Mouse (Mus musculus): ENCODE measurements around the gene Hs2st1. TPM values are rescaled to one million over a fixed set of nuclear protein-coding genes. Genes with fewer than 3 reads are reported as not detected.

The Hs2st1 gene
- polyA plus RNA-seq, 1 experiment, result 1.5 TPM

DNA sequence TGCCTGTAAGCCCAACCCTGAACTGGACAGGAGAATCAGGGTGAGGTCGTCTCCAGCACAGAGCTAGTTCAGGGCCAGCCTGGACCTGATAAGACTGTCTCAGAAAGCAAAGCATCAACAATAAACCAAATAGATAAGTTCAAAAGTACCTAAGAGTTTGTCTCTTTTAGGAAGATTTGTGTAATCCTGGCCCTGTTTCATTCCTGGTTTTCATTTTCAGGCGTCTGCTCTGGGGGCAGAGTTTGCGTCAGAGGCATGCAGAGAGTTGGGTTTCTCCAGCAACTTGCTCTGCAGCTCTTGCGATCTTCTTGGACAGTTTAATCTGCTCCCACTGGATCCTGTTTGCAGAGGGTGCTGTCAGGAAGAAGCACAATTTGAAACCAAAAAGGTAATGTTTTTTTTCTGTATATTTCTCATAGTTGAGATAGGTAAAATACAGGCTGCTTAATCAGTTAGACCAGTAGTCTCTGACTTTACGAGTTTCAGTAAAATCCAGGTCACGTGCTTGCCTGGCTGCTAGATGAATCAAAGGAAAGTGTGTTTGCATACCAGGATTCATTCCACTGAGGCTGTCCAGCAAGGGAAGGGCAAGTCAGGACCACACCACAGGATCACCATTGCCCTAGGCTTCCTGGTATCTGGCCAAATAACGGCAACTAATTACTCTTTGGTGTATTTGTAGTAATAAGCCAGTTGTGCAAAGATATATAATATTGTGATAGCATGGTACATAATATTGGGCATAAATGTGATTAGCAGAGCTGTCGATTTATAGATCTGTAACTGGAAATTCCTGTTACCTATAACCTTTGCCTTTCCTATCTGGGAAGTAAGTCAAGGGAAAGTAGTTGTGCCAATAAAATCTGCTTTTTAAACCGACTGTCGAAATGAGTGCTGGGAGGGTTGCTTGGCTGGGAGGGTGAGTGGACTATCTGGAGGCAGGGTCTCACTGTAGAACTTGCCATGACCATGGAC lies 7.7 kb upstream of the Hs2st1 start:
- no peaks in the 10 kb centered on the region for H3K27me3 ChIP-seq (replicated peaks)
- no peaks in the 10 kb centered on the region for H3K9me3 ChIP-seq
- no peak overlapping the region for H3K4me3 ChIP-seq (replicated peaks)
- peaks cover 96% of the 10 kb centered on the region for H3K36me3 ChIP-seq (replicated peaks; ENCODE audit: low read length)
- peaks cover 73% of the 10 kb centered on the region for H3K4me1 ChIP-seq
- TF ChIP-seq GATA1 (IDR thresholded peaks at IDR 0.05; ENCODE audit: borderline replicate concordance, low read length), result no peak
- TF ChIP-seq FLI1 (IDR thresholded peaks at IDR 0.05; ENCODE audit: low read length), result no peak

DNA sequence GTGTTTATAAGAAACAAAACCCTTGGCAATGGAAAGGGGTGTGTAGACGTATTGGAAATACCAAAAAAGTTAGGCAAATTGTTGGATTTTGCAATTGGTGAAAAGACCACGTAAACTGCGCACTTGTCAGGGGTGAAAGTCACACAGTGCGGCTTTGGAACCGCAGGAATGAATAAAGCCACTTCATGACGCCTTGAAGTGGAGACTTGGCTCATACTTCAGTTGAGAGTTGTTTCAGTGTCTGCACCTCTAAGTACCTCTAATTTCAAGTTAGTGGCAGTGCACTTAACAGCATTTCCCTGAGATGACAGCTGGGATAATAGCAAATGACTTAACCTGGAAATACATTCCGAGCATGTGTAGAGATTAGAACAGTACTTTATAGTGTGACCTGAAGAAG lies 4.3 kb upstream of the Hs2st1 start:
- Histone ChIP-seq H3K4me3 (replicated peaks) (no peak overlapping the region), H3K9me3 (no peaks in the 10 kb centered on the region), H3K4me1 (peaks cover 63% of the 10 kb centered on the region), H3K36me3 (replicated peaks; ENCODE audit: low read length) (peaks cover 70% of the 10 kb centered on the region), H3K27me3 (replicated peaks) (no peaks in the 10 kb centered on the region)
- no peak for TF ChIP-seq FLI1 (IDR thresholded peaks at IDR 0.05; ENCODE audit: low read length)
- TF ChIP-seq GATA1 (IDR thresholded peaks at IDR 0.05; ENCODE audit: borderline replicate concordance, low read length), result no peak

DNA sequence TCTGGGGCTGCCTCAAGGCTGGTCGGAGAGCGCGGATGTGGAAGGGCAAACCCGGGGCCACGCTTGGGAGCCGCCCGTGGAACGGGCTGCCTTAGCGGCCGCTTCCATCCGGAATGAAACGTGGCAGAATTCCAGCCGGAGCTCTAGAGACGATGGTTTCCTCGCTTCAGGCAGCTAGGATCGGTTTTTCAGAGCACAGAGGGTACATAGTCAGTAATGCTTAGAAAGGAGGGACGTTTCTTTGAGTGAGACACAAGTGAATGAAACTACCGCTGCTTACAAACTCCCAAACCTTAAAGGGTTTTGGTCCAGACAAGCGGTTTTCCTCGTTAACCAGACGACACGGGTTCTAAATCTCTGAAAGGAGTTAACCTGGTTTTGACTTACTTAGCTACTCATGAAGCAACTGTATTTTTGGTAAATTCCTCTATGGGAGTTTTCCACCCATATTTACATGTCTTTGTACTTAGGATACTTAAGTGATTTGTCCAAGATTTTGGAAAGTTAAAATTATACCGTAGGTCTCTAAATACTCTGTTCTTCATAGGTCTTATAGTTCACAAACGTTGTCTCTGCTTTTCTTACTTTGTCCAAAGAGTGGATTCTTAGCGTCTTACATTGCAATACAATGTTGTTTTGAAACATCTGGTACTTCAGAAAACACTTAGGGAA lies 971 bp upstream of the Hs2st1 start:
- peaks cover 64% of the 10 kb centered on the region for H3K4me1 ChIP-seq
- no peaks in the 10 kb centered on the region for H3K27me3 ChIP-seq (replicated peaks)
- H3K36me3 ChIP-seq (replicated peaks; ENCODE audit: low read length), result peaks cover 37% of the 10 kb centered on the region
- peak overlapping the region; percentile 98 for H3K4me3 ChIP-seq (replicated peaks)
- TF ChIP-seq FLI1 (IDR thresholded peaks at IDR 0.05; ENCODE audit: low read length) (no peak), GATA1 (IDR thresholded peaks at IDR 0.05; ENCODE audit: borderline replicate concordance, low read length) (no peak)
- H3K9me3 ChIP-seq, result no peaks in the 10 kb centered on the region

DNA sequence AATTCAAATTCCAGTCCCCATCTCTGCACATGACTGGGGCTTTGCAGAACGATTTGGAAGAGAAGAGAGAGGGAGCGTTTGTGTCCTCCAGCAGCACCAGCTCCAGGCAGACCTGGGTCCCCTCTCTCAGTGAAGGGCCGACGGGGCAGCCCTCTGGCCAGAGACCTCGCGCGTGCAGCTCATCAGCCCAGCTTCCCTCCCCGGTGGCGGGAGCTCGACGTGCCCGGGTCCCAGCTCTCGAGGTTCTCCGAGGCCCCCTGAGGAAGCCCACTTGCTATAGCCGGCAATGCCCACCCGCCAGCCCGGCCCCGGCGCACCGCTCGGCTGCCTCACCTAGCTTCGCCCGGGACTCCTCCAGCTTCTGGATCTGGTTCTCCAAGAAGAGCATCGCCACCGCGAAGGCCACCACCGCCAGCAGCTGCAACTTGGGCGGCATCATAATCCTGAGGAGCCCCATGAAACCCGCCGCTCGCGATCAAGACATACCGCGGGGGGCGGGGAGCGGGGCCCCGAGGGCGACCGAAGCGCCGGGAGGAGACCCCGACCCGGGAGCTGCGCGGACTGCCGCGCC lies 495 bp downstream of the Hs2st1 start:
- peak overlapping the region; percentile 98 for H3K4me3 ChIP-seq (replicated peaks)
- peaks cover 23% of the 10 kb centered on the region for H3K36me3 ChIP-seq (replicated peaks; ENCODE audit: low read length)
- no peaks in the 10 kb centered on the region for H3K9me3 ChIP-seq
- TF ChIP-seq FLI1 (IDR thresholded peaks at IDR 0.05; ENCODE audit: low read length), result no peak
- TF ChIP-seq GATA1 (IDR thresholded peaks at IDR 0.05; ENCODE audit: borderline replicate concordance, low read length), result no peak
- peaks cover 54% of the 10 kb centered on the region for H3K4me1 ChIP-seq
- H3K27me3 ChIP-seq (replicated peaks), result no peaks in the 10 kb centered on the region

DNA sequence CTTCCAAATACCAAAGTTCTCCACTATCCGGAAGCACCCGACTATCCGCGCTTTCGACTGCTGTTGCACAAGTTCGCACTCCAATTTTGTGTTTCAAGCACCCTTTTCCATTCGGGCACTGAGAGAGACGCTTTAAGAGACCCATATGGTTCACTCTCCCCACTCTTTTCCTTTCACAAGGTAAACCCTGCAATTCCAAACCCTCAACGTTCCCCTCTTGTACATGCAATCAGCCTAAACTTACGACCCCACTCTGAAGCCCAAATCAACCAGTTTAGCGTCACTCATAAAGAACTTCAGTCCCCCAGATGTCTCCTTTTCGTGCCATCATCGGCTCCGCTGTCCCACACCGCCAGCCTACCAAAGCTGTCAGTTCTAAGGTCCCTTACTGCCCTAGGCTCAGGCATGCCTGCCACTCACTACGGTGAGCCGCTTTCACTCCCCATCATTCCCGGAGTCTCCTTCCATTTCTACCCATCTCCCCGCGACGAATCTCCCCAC lies 1.1 kb downstream of the Hs2st1 start:
- Histone ChIP-seq H3K9me3 (no peaks in the 10 kb centered on the region), H3K4me3 (replicated peaks) (peak overlapping the region; percentile 98), H3K36me3 (replicated peaks; ENCODE audit: low read length) (peaks cover 18% of the 10 kb centered on the region), H3K4me1 (peaks cover 54% of the 10 kb centered on the region), H3K27me3 (replicated peaks) (no peaks in the 10 kb centered on the region)
- no peak for TF ChIP-seq GATA1 (IDR thresholded peaks at IDR 0.05; ENCODE audit: borderline replicate concordance, low read length)
- no peak for TF ChIP-seq FLI1 (IDR thresholded peaks at IDR 0.05; ENCODE audit: low read length)

DNA sequence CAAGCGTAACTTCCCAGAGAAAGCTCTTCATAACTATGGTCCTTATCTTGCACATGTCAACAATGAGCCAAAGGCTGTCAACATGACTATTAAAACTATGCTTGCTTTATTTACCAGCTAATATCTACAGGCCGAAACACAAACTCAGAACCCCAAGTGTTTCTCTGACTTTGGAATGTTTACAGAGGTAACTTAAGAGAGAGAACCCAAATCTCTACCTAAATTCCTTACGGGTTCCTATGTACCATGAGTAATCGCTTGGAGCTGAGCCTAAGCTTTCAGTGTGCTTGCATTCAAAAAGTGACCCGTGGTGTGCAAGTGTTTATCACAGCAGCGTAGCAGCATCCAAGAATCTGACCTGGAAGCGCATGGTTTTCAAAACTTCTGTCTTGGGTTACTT lies 4.8 kb downstream of the Hs2st1 start:
- H3K9me3 ChIP-seq, result no peaks in the 10 kb centered on the region
- no peak overlapping the region for H3K4me3 ChIP-seq (replicated peaks)
- peaks cover 63% of the 10 kb centered on the region for H3K4me1 ChIP-seq
- H3K36me3 ChIP-seq (replicated peaks; ENCODE audit: low read length), result no peaks in the 10 kb centered on the region
- no peaks in the 10 kb centered on the region for H3K27me3 ChIP-seq (replicated peaks)
- TF ChIP-seq GATA1 (IDR thresholded peaks at IDR 0.05; ENCODE audit: borderline replicate concordance, low read length) (no peak), FLI1 (IDR thresholded peaks at IDR 0.05; ENCODE audit: low read length) (no peak)

DNA sequence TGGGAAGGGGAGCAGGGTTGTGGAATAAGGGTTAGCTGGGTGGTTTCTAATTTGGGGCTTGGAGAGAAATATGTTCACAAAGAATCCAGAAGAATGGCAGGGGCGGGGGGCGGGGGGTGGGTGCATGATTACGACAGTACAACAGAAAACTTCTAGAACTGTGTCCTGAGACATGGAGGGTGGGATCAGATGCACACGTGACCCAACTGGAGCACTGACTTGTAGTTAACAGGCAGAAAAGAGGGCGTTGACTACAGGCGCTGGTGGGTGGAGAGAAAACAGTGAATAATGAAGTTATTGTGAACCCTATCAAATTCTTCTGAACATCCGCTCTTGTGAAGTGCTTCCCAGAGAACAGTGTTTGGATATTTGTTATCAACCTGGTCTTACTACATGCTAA lies 6.1 kb downstream of the Hs2st1 start:
- peaks cover 70% of the 10 kb centered on the region for H3K4me1 ChIP-seq
- H3K36me3 ChIP-seq (replicated peaks; ENCODE audit: low read length), result no peaks in the 10 kb centered on the region
- TF ChIP-seq FLI1 (IDR thresholded peaks at IDR 0.05; ENCODE audit: low read length) (no peak), GATA1 (IDR thresholded peaks at IDR 0.05; ENCODE audit: borderline replicate concordance, low read length) (no peak)
- H3K27me3 ChIP-seq (replicated peaks), result no peaks in the 10 kb centered on the region
- H3K9me3 ChIP-seq, result no peaks in the 10 kb centered on the region
- no peak overlapping the region for H3K4me3 ChIP-seq (replicated peaks)

DNA sequence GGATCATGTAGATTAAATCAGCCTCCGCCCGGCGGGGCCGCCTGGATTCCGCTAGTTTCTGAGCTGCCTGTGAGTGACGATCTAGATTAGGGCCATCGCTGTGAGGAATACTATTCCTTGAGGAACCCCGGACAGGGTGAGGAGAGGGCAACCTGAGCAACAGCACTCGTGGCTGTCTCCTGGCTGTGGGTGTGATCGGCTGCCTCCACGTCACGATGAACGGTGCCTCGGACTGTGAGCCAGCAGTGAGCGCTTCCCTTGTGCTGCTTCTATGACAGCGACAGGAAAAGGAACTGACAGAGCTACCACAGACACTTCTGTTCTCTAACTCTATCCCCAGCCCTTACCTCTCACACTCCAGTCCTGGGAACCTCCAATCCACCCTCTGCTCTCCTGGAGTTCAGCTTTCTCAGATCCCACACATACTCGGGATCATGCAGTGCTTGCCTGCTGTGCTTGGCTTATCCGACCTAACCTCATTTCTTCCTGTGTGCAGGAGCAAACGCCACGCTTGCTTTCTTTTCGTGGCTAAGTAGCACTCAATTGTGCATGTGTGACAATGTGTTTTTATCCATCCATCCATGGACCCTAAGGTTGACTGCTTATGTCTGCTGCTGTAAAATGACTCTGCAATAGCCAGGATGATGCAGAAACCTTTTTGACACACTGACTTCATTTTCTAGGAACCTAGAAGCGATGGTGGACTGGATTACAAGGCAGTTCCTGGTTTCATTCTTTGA lies 8.3 kb downstream of the Hs2st1 start:
- TF ChIP-seq FLI1 (IDR thresholded peaks at IDR 0.05; ENCODE audit: low read length) (no peak), GATA1 (IDR thresholded peaks at IDR 0.05; ENCODE audit: borderline replicate concordance, low read length) (no peak)
- Histone ChIP-seq H3K36me3 (replicated peaks; ENCODE audit: low read length) (no peaks in the 10 kb centered on the region), H3K4me3 (replicated peaks) (peak overlapping the region; percentile 92), H3K4me1 (peaks cover 70% of the 10 kb centered on the region), H3K9me3 (no peaks in the 10 kb centered on the region), H3K27me3 (replicated peaks) (no peaks in the 10 kb centered on the region)

DNA sequence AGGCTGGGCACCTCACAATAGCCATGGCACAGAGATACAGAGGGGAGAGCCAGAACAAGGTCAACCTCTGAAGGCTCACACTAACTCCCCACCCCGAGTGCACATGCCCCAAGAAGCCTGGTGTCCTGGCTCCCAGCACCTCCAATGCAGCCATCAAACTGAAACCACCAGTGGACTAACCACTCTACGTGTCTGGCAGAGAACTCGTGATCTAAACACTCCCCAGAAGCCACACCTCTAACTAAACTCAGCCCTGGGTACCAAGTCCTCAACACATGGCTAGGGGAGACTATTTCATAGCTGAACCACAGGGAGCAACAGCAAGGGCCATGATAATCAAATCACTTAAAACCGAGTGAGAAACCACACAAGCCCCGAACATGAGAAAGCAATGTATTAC lies 11.7 kb downstream of the Hs2st1 start:
- H3K4me3 ChIP-seq (replicated peaks), result no peak overlapping the region
- peaks cover 76% of the 10 kb centered on the region for H3K4me1 ChIP-seq
- H3K9me3 ChIP-seq, result no peaks in the 10 kb centered on the region
- H3K36me3 ChIP-seq (replicated peaks; ENCODE audit: low read length), result no peaks in the 10 kb centered on the region
- no peaks in the 10 kb centered on the region for H3K27me3 ChIP-seq (replicated peaks)
- TF ChIP-seq GATA1 (IDR thresholded peaks at IDR 0.05; ENCODE audit: borderline replicate concordance, low read length), result no peak
- no peak for TF ChIP-seq FLI1 (IDR thresholded peaks at IDR 0.05; ENCODE audit: low read length)
